Mouse (Mus musculus) CD4-positive, CD25-positive, alpha-beta regulatory T cell, adult 9 weeks (primary cell): ENCODE results near the gene Bmp3. TPM values are rescaled to one million over a fixed set of nuclear protein-coding genes. Genes with fewer than 3 reads are reported as not detected.

ENCODE experiments used
- polyA plus RNA-seq: library from polyadenylated mRNA; unstranded; fragments of 100-300 nt; shearing (Covaris generic); gene quantifications from one replicate; pipeline ENCODE4 v1.2.1, GENCODE M21; 2017

The Bmp3 gene
- polyA plus RNA-seq: not detected

DNA sequence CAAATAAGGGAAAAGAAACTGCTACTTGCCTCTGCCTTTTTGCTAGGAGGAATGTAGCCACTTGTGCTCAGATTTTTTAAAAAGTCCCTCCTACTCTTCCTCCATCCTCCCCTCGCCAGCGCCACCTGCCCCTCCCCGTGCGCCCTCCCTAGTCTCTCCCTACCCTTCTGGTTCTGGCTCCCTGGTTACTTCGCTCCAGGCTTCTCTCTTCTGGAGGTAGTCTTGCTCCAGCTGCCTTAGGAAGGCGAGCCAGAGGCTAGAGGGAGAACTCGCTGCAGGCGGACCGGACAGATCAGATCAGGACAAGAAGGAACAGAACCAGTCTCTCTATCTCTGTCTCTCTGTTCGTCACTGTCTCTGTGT is at the start of gene Bmp3:
Gene Bmp3 (plus strand): TSS at position 152 of the 363 bp plus-strand sequence.

Other genes starting within 250 kb of the Bmp3 start
- gene Prkg2, start 182.9 kb downstream of the Bmp3 start, polyA plus RNA-seq: not detected